Mouse (Mus musculus) layer of hippocampus, adult 9-10 months (tissue): Measurements from ENCODE around the gene Ier3.
"Not testable (repeated sequence)": the region's sequence is repeated elsewhere in the genome, so short reads cannot be mapped to it uniquely, and the experiment has no call there.

Experiments
- DNase-seq: peaks from one replicate; pipeline ENCODE4 v3.0.0; 2022; ENCODE audit warnings: low spot score

Gene Ier3

GRCm38 (mm10) chr17:35836991-35837422 is 15.5 kb downstream of the Ier3 start:
- DNase-seq = no peak

DNA sequence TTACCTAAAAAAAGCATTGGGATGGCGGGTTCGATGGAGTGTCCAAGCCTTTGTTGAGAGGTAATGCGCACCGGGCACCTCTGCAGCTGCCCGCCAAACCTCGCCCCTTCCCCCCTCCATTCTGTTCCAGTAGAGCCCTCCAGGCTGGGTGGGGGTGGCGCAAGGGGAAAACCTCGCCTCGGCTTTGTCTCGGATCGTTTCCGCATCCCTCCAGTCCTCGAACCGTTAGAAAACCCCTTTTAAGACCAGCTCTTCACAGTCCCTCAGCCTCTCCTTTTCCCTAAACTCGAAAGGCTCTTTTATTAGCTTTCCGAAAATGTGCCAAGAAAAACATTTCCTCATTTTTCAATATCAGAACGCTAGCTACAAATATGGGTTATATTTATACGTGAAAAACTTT is 16.0 kb downstream of the Ier3 start:
- no peak for DNase-seq

DNA sequence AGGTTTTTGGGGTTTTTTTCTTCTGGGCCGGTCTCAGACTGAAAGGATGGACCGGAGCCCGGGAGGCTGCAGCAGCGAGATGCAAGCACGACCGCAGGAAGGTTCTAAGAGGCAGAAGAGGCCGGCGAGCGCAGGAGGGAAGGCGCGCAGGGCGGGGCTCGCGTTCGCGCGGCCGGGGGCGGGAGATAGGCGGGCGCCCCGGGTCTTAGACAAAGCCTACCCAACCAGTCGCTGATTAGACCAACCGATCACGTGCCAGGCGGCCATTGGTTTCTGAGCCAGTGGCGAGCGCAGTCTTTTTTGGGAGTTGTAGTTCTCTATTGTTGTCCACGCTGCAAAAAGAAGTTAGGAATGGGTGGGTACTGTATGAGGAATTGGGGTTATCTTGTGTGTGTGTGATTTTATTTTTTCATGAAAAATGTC is 16.6 kb downstream of the Ier3 start, which contains the start of gene Tubb5:
TSS of gene Tubb5 (minus strand) at position 185 of the 423 bp plus-strand sequence.
- peak; percentile 86 for DNase-seq

DNA sequence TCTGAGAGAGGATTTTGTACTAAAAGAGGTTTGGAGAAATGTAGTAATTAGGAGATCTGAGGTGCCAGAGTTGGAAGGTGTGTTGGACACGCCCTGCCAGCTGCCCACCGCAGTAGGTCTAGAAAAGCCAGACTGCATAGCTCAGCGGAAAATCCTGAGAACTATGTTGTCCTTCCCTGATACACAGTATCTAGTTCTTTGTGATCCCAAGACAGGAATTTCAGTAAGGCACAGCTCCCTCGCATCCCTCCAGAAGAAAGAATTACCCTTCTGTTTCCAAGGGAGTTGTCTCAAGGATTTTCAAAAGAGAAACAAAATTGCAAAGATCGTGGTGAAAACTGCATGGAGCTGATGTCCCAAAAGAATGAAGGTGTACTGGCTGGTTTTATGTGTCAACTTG is 17.1 kb downstream of the Ier3 start:
- DNase-seq = no peak

DNA sequence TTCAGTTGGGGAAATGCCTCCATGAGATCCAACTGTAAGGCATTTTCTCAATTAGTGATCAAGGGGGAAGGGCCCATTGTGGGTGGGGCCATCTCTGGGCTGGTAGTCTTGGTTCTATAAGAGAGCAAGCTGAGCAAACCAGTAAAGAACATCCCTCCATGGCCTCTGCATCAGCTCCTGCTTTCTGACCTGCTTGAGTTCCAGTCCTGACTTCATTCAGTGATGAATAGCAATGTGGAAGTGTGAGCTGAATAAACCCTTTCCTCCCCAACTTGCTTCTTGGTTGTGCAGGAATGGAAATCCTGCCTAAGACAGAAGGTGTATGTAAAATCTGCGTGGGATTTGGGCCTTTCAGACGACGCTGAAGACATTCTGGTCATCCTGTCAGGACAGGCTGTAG is 17.5 kb downstream of the Ier3 start:
- not testable (repeated sequence) for DNase-seq

- DNase-seq = no peak
Observed at GRCm38 (mm10) chr17:35840561-35840960, 19.1 kb downstream of the Ier3 start.

DNA sequence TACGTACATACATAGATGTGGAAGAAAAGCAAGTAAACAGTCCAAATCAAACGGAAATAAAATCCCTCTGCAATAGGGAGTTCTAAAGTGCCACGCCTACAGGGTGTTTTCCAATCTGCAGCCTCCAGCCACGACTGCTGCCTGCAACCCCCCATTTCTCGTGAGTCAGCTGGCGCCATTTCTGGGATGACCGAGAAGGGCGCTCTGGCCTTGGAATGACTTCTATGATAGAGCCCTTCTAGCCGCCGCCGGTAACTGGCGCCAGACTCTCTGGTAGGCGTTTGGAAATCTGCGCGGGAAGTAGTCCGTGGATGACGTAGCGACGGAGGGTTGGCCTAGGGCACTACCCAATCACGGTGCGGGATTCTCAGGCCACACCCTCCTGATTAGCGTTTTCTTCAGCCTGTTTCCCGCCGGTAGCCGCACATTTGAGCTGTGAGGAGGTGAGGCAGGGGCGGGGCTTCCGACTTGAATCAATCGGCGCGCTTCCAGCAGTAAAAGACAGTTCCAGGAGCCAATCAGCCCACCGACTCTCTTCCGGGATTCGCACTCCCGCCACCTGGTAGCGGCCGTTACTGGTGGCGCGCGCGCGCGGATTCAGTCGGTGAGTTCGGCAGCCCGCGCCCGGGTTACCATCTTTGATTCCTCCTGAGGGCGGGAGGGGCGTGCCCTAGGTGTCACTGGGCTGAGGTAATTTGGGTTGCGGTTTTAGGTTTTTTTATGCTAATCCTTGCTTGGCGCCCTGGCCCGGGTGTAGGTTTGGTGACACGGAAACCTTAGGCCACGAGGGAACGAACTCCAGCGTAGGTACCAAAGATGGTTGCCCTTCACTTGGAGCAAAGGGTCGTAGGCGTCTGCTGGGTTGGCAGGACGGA is 19.8 kb downstream of the Ier3 start, which contains the start of gene Mdc1:
TSS of gene Mdc1 (plus strand) at position 440 of the 875 bp plus-strand sequence.
- DNase-seq = peak; percentile 99

GRCm38 (mm10) chr17:35842006-35842405 is 20.5 kb downstream of the Ier3 start:
- DNase-seq = no peak

- DNase-seq = no peak
Observed at GRCm38 (mm10) chr17:35843514-35843913, 22.0 kb downstream of the Ier3 start.

DNA sequence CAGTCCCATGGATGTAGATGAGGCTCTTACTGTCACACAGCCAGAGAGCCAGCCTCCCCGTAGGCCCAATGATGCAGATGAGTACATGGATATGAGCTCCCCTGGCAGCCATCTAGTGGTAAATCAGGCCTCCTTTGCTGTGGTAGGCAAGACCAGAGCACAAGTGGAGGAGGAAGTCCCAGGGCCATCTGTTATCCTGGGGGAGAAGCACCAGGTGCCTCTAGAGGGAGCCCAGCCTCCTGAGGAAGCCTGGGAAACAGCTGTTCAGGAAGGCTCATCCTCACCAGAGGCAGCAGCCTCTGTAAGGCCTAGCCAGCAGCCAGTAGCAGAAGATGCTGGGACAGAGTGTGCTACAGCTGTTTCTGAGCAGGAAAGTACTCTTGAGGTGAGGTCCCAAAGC is 26.6 kb downstream of the Ier3 start:
- no peak for DNase-seq

- no peak for DNase-seq
Observed at GRCm38 (mm10) chr17:35850974-35851373, 29.5 kb downstream of the Ier3 start.

GRCm38 (mm10) chr17:35859371-35859770 is 37.9 kb downstream of the Ier3 start:
- no peak for DNase-seq

GRCm38 (mm10) chr17:35859835-35860234 is 38.4 kb downstream of the Ier3 start:
- no peak for DNase-seq

DNA sequence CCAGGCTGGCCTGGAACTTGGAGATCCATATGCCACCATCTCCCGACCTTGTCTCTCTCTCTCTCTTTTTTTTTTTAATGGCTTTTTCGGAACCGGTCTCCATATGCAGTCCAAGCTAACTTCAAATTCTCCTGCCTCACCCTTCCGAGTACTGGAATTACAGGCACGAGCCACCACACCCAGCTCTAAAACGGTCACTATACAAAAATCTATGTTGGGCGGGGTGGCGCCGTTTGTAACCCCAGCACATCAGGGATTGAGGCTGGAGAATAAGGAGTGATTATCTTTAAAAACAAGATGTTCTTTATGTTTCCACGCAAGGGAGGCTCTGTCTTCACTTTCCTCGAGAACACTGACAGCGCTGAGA is 39.3 kb downstream of the Ier3 start:
- DNase-seq = no peak

- DNase-seq = no peak
Observed at GRCm38 (mm10) chr17:35861198-35861857, 39.8 kb downstream of the Ier3 start, which contains the start of gene Nrm. TSS of gene Nrm (plus strand) at chr17:35861318.

GRCm38 (mm10) chr17:35864832-35865353 is 43.4 kb downstream of the Ier3 start:
- no peak for DNase-seq

- no peak for DNase-seq
Observed at GRCm38 (mm10) chr17:35865481-35866280, 44.2 kb downstream of the Ier3 start, which contains the start of gene Ppp1r18. TSS of gene Ppp1r18 (plus strand) at chr17:35865593.

GRCm38 (mm10) chr17:35866281-35866831 is 44.9 kb downstream of the Ier3 start:
- no peak for DNase-seq

DNA sequence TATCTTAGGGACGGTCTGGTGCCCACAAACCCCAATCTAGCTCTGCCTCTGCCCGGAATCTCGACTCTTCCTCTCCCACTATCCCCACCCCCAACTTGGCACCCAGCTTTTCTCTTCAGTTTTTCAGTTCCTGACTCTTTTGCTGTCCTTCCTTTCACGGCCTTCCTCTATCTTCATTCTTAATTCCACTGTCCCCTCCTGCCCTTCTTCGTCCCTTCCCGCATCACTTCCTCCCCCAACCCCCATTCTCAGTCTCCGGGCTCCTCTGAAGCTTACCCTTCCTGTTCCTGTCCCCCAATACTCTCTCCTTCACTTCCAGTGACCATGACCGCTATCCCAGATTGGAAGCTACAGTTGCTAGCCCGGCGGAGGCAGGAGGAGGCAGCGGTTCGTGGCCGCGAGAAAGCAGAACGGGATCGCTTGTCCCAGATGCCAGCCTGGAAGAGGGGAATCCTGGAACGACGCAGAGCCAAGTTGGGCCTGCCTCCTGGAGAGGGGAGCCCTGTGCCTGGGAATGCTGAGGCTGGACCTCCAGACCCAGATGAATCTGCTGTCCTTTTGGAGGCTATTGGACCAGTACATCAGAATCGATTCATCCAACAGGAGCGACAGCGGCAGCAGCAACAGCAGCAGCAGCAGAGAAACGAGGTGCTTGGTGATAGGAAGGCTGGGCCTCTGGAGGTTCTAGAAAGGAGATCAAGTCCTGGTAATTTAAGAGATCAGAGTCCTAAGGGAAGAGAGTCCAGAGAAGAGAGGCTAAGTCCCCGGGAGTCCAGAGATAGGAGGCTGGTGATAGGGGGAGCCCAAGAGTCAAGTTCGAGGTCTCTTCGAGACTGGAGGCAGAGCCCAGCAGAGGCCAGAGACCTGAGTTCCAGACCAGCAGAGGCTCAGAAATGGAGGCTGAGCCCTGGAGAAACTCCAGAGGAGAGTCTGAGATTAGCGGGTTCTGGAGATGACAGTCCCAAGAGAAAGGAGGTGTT is 45.7 kb downstream of the Ier3 start:
- no peak for DNase-seq

DNA sequence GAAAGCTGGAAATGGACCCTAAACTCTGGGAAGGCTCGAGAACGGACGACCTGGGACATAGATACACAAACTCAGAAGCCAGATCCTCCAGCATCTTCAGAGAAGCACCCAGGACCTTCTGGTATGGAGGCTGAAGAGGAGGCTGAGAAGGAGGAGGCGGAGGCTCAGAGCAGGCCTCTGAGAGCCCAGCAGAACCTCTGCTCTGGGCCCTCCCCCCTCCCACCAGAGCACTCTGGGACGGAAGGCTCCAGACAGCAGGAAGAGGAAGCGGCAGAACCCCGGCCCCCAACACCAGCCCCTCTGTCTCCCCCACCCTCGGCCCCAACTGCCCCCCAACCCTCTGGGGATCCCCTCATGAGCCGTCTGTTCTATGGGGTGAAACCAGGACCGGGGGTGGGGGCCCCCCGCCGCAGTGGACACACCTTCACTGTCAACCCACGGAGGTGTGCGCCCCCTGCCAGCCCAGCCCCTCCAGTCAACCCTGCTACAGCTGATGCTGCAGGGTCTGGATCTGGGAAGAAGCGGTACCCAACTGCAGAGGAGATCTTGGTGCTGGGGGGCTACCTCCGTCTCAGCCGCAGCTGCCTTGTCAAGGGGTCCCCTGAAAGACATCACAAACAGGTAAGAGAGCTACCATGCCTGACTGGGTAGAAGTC is 46.8 kb downstream of the Ier3 start:
- no peak for DNase-seq
